Mouse (Mus musculus): ENCODE measurements around the gene Grm2. TPM values are rescaled to one million over a fixed set of nuclear protein-coding genes. Genes with fewer than 3 reads are reported as not detected.

Gene Grm2
- total and polyA plus RNA-seq, 2 experiments: not detected

GRCm38 (mm10) chr9:106659935-106660334 is 4.1 kb upstream of the Grm2 start:
- H3K27ac ChIP-seq (replicated peaks; ENCODE audit: insufficient read depth, low read depth, low read length): no peak overlapping the region
- H3K4me3 ChIP-seq (ENCODE audit: insufficient read depth, low read depth, low read length): no peak overlapping the region
- no peaks in the 10 kb centered on the region for H3K79me2 ChIP-seq (ENCODE audit: control insufficient read depth, insufficient read depth, low read length)
- H3K36me3 ChIP-seq (ENCODE audit: control insufficient read depth, insufficient read depth, low read length): peaks cover 12% of the 10 kb centered on the region
- 0 out of 2 replicates have a peak, but pooled peaks cover 3% of the 10 kb centered on the region for H3K27me3 ChIP-seq (ENCODE audit: control insufficient read depth, insufficient read depth, low read length)
- WGBS: 90% methylated on average over 1 of the region's 1 CpGs
- H3K9ac ChIP-seq (ENCODE audit: low read depth, low read length): no peak overlapping the region
- no peak for TF ChIP-seq CTCF (IDR thresholded peaks at IDR 0.05; ENCODE audit: low read depth, low read length)
- TF ChIP-seq POLR2A (IDR thresholded peaks at IDR 0.05; ENCODE audit: extremely low read depth, insufficient read depth, low read length): no peak
- H3K4me1 ChIP-seq (ENCODE audit: control insufficient read depth, insufficient read depth, low read length): no peaks in the 10 kb centered on the region
- no peak for DNase-seq (ENCODE audit: extremely low read depth, low read depth, low spot score)

GRCm38 (mm10) chr9:106659441-106659840 is 3.6 kb upstream of the Grm2 start:
- Histone ChIP-seq H3K36me3 (ENCODE audit: control insufficient read depth, insufficient read depth, low read length) (peaks cover 12% of the 10 kb centered on the region), H3K4me1 (ENCODE audit: control insufficient read depth, insufficient read depth, low read length) (no peaks in the 10 kb centered on the region), H3K27me3 (ENCODE audit: control insufficient read depth, insufficient read depth, low read length) (0 out of 2 replicates have a peak, but pooled peaks cover 3% of the 10 kb centered on the region), H3K9ac (ENCODE audit: low read depth, low read length) (no peak overlapping the region), H3K79me2 (ENCODE audit: control insufficient read depth, insufficient read depth, low read length) (no peaks in the 10 kb centered on the region), H3K4me3 (ENCODE audit: insufficient read depth, low read depth, low read length) (no peak overlapping the region), H3K27ac (replicated peaks; ENCODE audit: insufficient read depth, low read depth, low read length) (no peak overlapping the region)
- no peak for TF ChIP-seq POLR2A (IDR thresholded peaks at IDR 0.05; ENCODE audit: extremely low read depth, insufficient read depth, low read length)
- no peak for TF ChIP-seq CTCF (IDR thresholded peaks at IDR 0.05; ENCODE audit: low read depth, low read length)
- 85% methylated on average over 7 of the region's 7 CpGs for WGBS
- no peak for DNase-seq (ENCODE audit: extremely low read depth, low read depth, low spot score)

- H3K36me3 ChIP-seq (ENCODE audit: control insufficient read depth, insufficient read depth, low read length): peaks cover 9% of the 10 kb centered on the region
- DNase-seq (ENCODE audit: extremely low read depth, low read depth, low spot score): no peak
- no peak overlapping the region for H3K9ac ChIP-seq (ENCODE audit: low read depth, low read length)
- peaks cover 7% of the 10 kb centered on the region; the same call in 1 of the 2 replicates for H3K27me3 ChIP-seq (ENCODE audit: control insufficient read depth, insufficient read depth, low read length)
- 75% methylated on average over 5 of the region's 5 CpGs for WGBS
- TF ChIP-seq POLR2A (IDR thresholded peaks at IDR 0.05; ENCODE audit: extremely low read depth, insufficient read depth, low read length): no peak
- no peak for TF ChIP-seq CTCF (IDR thresholded peaks at IDR 0.05; ENCODE audit: low read depth, low read length)
- no peak overlapping the region for H3K27ac ChIP-seq (replicated peaks; ENCODE audit: insufficient read depth, low read depth, low read length)
- no peaks in the 10 kb centered on the region for H3K4me1 ChIP-seq (ENCODE audit: control insufficient read depth, insufficient read depth, low read length)
- H3K79me2 ChIP-seq (ENCODE audit: control insufficient read depth, insufficient read depth, low read length): no peaks in the 10 kb centered on the region
- H3K4me3 ChIP-seq (ENCODE audit: insufficient read depth, low read depth, low read length): no peak overlapping the region
Observed at GRCm38 (mm10) chr9:106657592-106657991, 1.7 kb upstream of the Grm2 start.

- H3K27me3 ChIP-seq (ENCODE audit: control insufficient read depth, insufficient read depth, low read length): peaks cover 7% of the 10 kb centered on the region; the same call in 1 of the 2 replicates
- 33% methylated on average over 5 of the region's 5 CpGs for WGBS
- H3K27ac ChIP-seq (replicated peaks; ENCODE audit: insufficient read depth, low read depth, low read length): no peak overlapping the region
- no peak overlapping the region for H3K9ac ChIP-seq (ENCODE audit: low read depth, low read length)
- no peaks in the 10 kb centered on the region for H3K79me2 ChIP-seq (ENCODE audit: control insufficient read depth, insufficient read depth, low read length)
- H3K4me3 ChIP-seq (ENCODE audit: insufficient read depth, low read depth, low read length): no peak overlapping the region
- no peak for TF ChIP-seq CTCF (IDR thresholded peaks at IDR 0.05; ENCODE audit: low read depth, low read length)
- no peak for TF ChIP-seq POLR2A (IDR thresholded peaks at IDR 0.05; ENCODE audit: extremely low read depth, insufficient read depth, low read length)
- no peak for DNase-seq (ENCODE audit: extremely low read depth, low read depth, low spot score)
- peaks cover 6% of the 10 kb centered on the region for H3K36me3 ChIP-seq (ENCODE audit: control insufficient read depth, insufficient read depth, low read length)
- H3K4me1 ChIP-seq (ENCODE audit: control insufficient read depth, insufficient read depth, low read length): no peaks in the 10 kb centered on the region
Observed at GRCm38 (mm10) chr9:106656820-106657219, 938 bp upstream of the Grm2 start.

- Histone ChIP-seq H3K79me2 (ENCODE audit: control insufficient read depth, insufficient read depth, low read length) (no peaks in the 10 kb centered on the region), H3K4me1 (ENCODE audit: control insufficient read depth, insufficient read depth, low read length) (no peaks in the 10 kb centered on the region), H3K9ac (ENCODE audit: low read depth, low read length) (no peak overlapping the region), H3K4me3 (ENCODE audit: insufficient read depth, low read depth, low read length) (no peak overlapping the region), H3K36me3 (ENCODE audit: control insufficient read depth, insufficient read depth, low read length) (no peaks in the 10 kb centered on the region), H3K27ac (replicated peaks; ENCODE audit: insufficient read depth, low read depth, low read length) (no peak overlapping the region), H3K27me3 (ENCODE audit: control insufficient read depth, insufficient read depth, low read length) (peaks cover 7% of the 10 kb centered on the region; the same call in 1 of the 2 replicates)
- TF ChIP-seq POLR2A (IDR thresholded peaks at IDR 0.05; ENCODE audit: extremely low read depth, insufficient read depth, low read length): no peak
- TF ChIP-seq CTCF (IDR thresholded peaks at IDR 0.05; ENCODE audit: low read depth, low read length): no peak; the same call in 1 of the 2 replicates
- no peak for DNase-seq (ENCODE audit: extremely low read depth, low read depth, low spot score)
- WGBS: 63% methylated on average over 1 of the region's 1 CpGs
Observed at GRCm38 (mm10) chr9:106652720-106653119, 3.2 kb downstream of the Grm2 start.

GRCm38 (mm10) chr9:106647226-106647625 is 8.7 kb downstream of the Grm2 start:
- Histone ChIP-seq H3K36me3 (ENCODE audit: control insufficient read depth, insufficient read depth, low read length) (no peaks in the 10 kb centered on the region), H3K9ac (ENCODE audit: low read depth, low read length) (no peak overlapping the region), H3K4me3 (ENCODE audit: insufficient read depth, low read depth, low read length) (no peak overlapping the region), H3K4me1 (ENCODE audit: control insufficient read depth, insufficient read depth, low read length) (no peaks in the 10 kb centered on the region), H3K79me2 (ENCODE audit: control insufficient read depth, insufficient read depth, low read length) (no peaks in the 10 kb centered on the region), H3K27ac (replicated peaks; ENCODE audit: insufficient read depth, low read depth, low read length) (no peak overlapping the region), H3K27me3 (ENCODE audit: control insufficient read depth, insufficient read depth, low read length) (0 out of 2 replicates have a peak, but pooled peaks cover 2% of the 10 kb centered on the region)
- DNase-seq (ENCODE audit: extremely low read depth, low read depth, low spot score): no peak
- 62% methylated on average over 27 of the region's 27 CpGs for WGBS
- TF ChIP-seq CTCF (IDR thresholded peaks at IDR 0.05; ENCODE audit: low read depth, low read length) (no peak), POLR2A (IDR thresholded peaks at IDR 0.05; ENCODE audit: extremely low read depth, insufficient read depth, low read length) (no peak)
